Comparison of ENCODE assay signal across 8 mouse cellular contexts in the genomic region with DNA sequence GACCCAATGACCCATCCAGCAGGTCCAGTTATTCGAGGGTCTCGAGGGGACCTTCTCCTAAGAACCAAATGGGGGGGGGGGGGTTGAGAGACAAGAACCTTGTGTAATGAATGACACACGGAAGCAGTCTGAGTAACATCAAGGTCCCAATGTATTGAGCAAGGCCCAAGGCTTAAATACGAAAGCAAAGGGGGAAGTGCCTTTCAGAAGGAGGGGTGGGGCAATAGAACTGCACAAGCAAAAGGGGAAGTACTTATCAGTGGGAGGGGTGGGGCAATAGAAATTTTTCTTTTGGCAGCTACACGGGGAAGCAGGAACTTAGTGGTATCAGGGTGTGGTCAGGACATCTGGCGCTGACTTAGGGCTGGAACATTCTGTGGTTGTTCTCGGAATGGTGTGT. TPM values are rescaled to one million over a fixed set of nuclear protein-coding genes. Genes with fewer than 3 reads are reported as not detected.
"Had no signal": no experiment of that assay in that cellular context is flagged by ENCODE, and none has a peak within 500 bp of the region (broad histone marks: within the 10 kb centered on the region; RNA-seq: fewer than 3 reads in every experiment).

No protein-coding gene starts in this region.

RNA-seq across cellular contexts. Expression of a gene that starts 10.6 kb away (rescaled TPM):
- total RNA-seq: gastrocnemius, adult 18-20 months; gastrocnemius, adult 8-10 months; gastrocnemius, postnatal 14 days; gastrocnemius, postnatal 36 days; heart, postnatal 25 days had no signal
- polyA plus RNA-seq: inflammation-experienced regulatory T-cells, adult 6 months; intestine, postnatal 0 days; liver, embryonic 13.5 days had no signal
